Mouse (Mus musculus): Measurements from ENCODE around the gene Pbx1. TPM values are rescaled to one million over a fixed set of nuclear protein-coding genes. Genes with fewer than 3 reads are reported as not detected.

Pbx1 gene
- polyA plus RNA-seq, 1 experiment from 2014 or later: 82.9 TPM

GRCm38 (mm10) chr1:168363053-168363452, 69.0 kb downstream of the Pbx1 start:
- H3K4me1 ChIP-seq (replicated peaks; ENCODE audit: control insufficient read depth, insufficient read depth, low read length): peaks cover 48% of the 10 kb centered on the region
- H3K27me3 ChIP-seq (replicated peaks; ENCODE audit: control insufficient read depth, insufficient read depth, low read length): no peaks in the 10 kb centered on the region
- WGBS: 70% methylated on average over 11 of the region's 11 CpGs
- no peak overlapping the region for H3K4me3 ChIP-seq (replicated peaks; ENCODE audit: low read length)
- H3K27ac ChIP-seq (ENCODE audit: low read length): peak overlapping the region; percentile 16
- no peaks in the 10 kb centered on the region for H3K36me3 ChIP-seq (ENCODE audit: control insufficient read depth, insufficient read depth)
- H3K9me3 ChIP-seq (ENCODE audit: control insufficient read depth, low read length): no peaks in the 10 kb centered on the region
- no peak overlapping the region for H3K9ac ChIP-seq (replicated peaks; ENCODE audit: low read depth, low read length)
- no peak overlapping the region for H3K4me2 ChIP-seq (ENCODE audit: low read length)
- no peak for ATAC-seq

- H3K4me1 ChIP-seq (replicated peaks; ENCODE audit: control insufficient read depth, insufficient read depth, low read length): peaks cover 52% of the 10 kb centered on the region
- 41% methylated on average over 10 of the region's 10 CpGs for WGBS
- H3K4me3 ChIP-seq (replicated peaks; ENCODE audit: low read length): no peak overlapping the region
- H3K27me3 ChIP-seq (replicated peaks; ENCODE audit: control insufficient read depth, insufficient read depth, low read length): no peaks in the 10 kb centered on the region
- H3K9ac ChIP-seq (replicated peaks; ENCODE audit: low read depth, low read length): no peak overlapping the region
- H3K4me2 ChIP-seq (ENCODE audit: low read length): no peak overlapping the region
- H3K27ac ChIP-seq (ENCODE audit: low read length): peak overlapping the region; percentile 16; the same call in 1 of the 2 replicates
- no peaks in the 10 kb centered on the region for H3K36me3 ChIP-seq (ENCODE audit: control insufficient read depth, insufficient read depth)
- ATAC-seq: no peak
- no peaks in the 10 kb centered on the region for H3K9me3 ChIP-seq (ENCODE audit: control insufficient read depth, low read length)
Observed at GRCm38 (mm10) chr1:168362464-168362863, 69.6 kb downstream of the Pbx1 start.

- no peaks in the 10 kb centered on the region for H3K36me3 ChIP-seq (ENCODE audit: control insufficient read depth, insufficient read depth)
- H3K4me1 ChIP-seq (replicated peaks; ENCODE audit: control insufficient read depth, insufficient read depth, low read length): peaks cover 63% of the 10 kb centered on the region
- 3% methylated on average over 26 of the region's 26 CpGs for WGBS
- no peaks in the 10 kb centered on the region for H3K9me3 ChIP-seq (ENCODE audit: control insufficient read depth, low read length)
- H3K4me3 ChIP-seq (replicated peaks; ENCODE audit: low read length): peak overlapping the region; percentile 7
- H3K4me2 ChIP-seq (ENCODE audit: low read length): peak overlapping the region; percentile 37
- peak overlapping the region; percentile 66 for H3K27ac ChIP-seq (ENCODE audit: low read length)
- H3K9ac ChIP-seq (replicated peaks; ENCODE audit: low read depth, low read length): peak overlapping the region; percentile 24; the same call in 1 of the 2 replicates
- H3K27me3 ChIP-seq (replicated peaks; ENCODE audit: control insufficient read depth, insufficient read depth, low read length): no peaks in the 10 kb centered on the region
- ATAC-seq: peak; percentile 68
Observed at GRCm38 (mm10) chr1:168357680-168358611, 74.1 kb downstream of the Pbx1 start.

- 2% methylated on average over 14 of the region's 14 CpGs for WGBS
- peaks cover 55% of the 10 kb centered on the region for H3K4me1 ChIP-seq (replicated peaks; ENCODE audit: control insufficient read depth, insufficient read depth, low read length)
- peak; percentile 59 for ATAC-seq
Observed at GRCm38 (mm10) chr1:168356970-168357441, 75.1 kb downstream of the Pbx1 start.

GRCm38 (mm10) chr1:168355985-168356556, 76.0 kb downstream of the Pbx1 start:
- WGBS: 20% methylated on average over 10 of the region's 10 CpGs
- ATAC-seq: no peak
- Histone ChIP-seq H3K27ac (ENCODE audit: low read length) (peak overlapping the region; percentile 3; the same call in 1 of the 2 replicates), H3K9ac (replicated peaks; ENCODE audit: low read depth, low read length) (no peak overlapping the region), H3K4me1 (replicated peaks; ENCODE audit: control insufficient read depth, insufficient read depth, low read length) (peaks cover 55% of the 10 kb centered on the region), H3K36me3 (ENCODE audit: control insufficient read depth, insufficient read depth) (no peaks in the 10 kb centered on the region), H3K9me3 (ENCODE audit: control insufficient read depth, low read length) (no peaks in the 10 kb centered on the region), H3K4me3 (replicated peaks; ENCODE audit: low read length) (no peak overlapping the region), H3K27me3 (replicated peaks; ENCODE audit: control insufficient read depth, insufficient read depth, low read length) (no peaks in the 10 kb centered on the region), H3K4me2 (ENCODE audit: low read length) (no peak overlapping the region)

More at GRCm38 (mm10) chr1:168356970-168357441, 75.1 kb downstream of the Pbx1 start:
- Histone ChIP-seq H3K27me3 (replicated peaks; ENCODE audit: control insufficient read depth, insufficient read depth, low read length) (no peaks in the 10 kb centered on the region), H3K9me3 (ENCODE audit: control insufficient read depth, low read length) (no peaks in the 10 kb centered on the region), H3K36me3 (ENCODE audit: control insufficient read depth, insufficient read depth) (no peaks in the 10 kb centered on the region), H3K4me3 (replicated peaks; ENCODE audit: low read length) (peak overlapping the region; percentile 27), H3K4me2 (ENCODE audit: low read length) (peak overlapping the region; percentile 37), H3K27ac (ENCODE audit: low read length) (peak overlapping the region; percentile 70), H3K9ac (replicated peaks; ENCODE audit: low read depth, low read length) (peak overlapping the region; percentile 27)

- Histone ChIP-seq H3K27ac (ENCODE audit: low read length) (no peak overlapping the region), H3K27me3 (replicated peaks; ENCODE audit: control insufficient read depth, insufficient read depth, low read length) (no peaks in the 10 kb centered on the region), H3K4me3 (replicated peaks; ENCODE audit: low read length) (no peak overlapping the region), H3K9me3 (ENCODE audit: control insufficient read depth, low read length) (no peaks in the 10 kb centered on the region), H3K4me1 (replicated peaks; ENCODE audit: control insufficient read depth, insufficient read depth, low read length) (peaks cover 63% of the 10 kb centered on the region), H3K36me3 (ENCODE audit: control insufficient read depth, insufficient read depth) (no peaks in the 10 kb centered on the region), H3K9ac (replicated peaks; ENCODE audit: low read depth, low read length) (no peak overlapping the region), H3K4me2 (ENCODE audit: low read length) (no peak overlapping the region)
- WGBS: 16% methylated on average over 4 of the region's 4 CpGs
- no peak for ATAC-seq
Observed at GRCm38 (mm10) chr1:168354934-168355333, 77.1 kb downstream of the Pbx1 start.

- H3K4me3 ChIP-seq (replicated peaks; ENCODE audit: low read length): no peak overlapping the region
- H3K4me2 ChIP-seq (ENCODE audit: low read length): no peak overlapping the region
- no peaks in the 10 kb centered on the region for H3K9me3 ChIP-seq (ENCODE audit: control insufficient read depth, low read length)
- H3K36me3 ChIP-seq (ENCODE audit: control insufficient read depth, insufficient read depth): no peaks in the 10 kb centered on the region
- WGBS: 53% methylated on average over 8 of the region's 8 CpGs
- H3K4me1 ChIP-seq (replicated peaks; ENCODE audit: control insufficient read depth, insufficient read depth, low read length): peaks cover 59% of the 10 kb centered on the region
- 0 out of 2 replicates have a peak overlapping the region, but pooled peaks have one; percentile 23 for H3K27ac ChIP-seq (ENCODE audit: low read length)
- no peak overlapping the region for H3K9ac ChIP-seq (replicated peaks; ENCODE audit: low read depth, low read length)
- no peaks in the 10 kb centered on the region for H3K27me3 ChIP-seq (replicated peaks; ENCODE audit: control insufficient read depth, insufficient read depth, low read length)
- ATAC-seq: 0 out of 2 replicates have a peak, but pooled peaks have one; percentile 6
Observed at GRCm38 (mm10) chr1:168348036-168348784, 83.9 kb downstream of the Pbx1 start.

- Histone ChIP-seq H3K27me3 (replicated peaks; ENCODE audit: control insufficient read depth, insufficient read depth, low read length) (no peaks in the 10 kb centered on the region), H3K36me3 (ENCODE audit: control insufficient read depth, insufficient read depth) (no peaks in the 10 kb centered on the region), H3K4me2 (ENCODE audit: low read length) (no peak overlapping the region), H3K4me1 (replicated peaks; ENCODE audit: control insufficient read depth, insufficient read depth, low read length) (peaks cover 69% of the 10 kb centered on the region), H3K27ac (ENCODE audit: low read length) (no peak overlapping the region), H3K9me3 (ENCODE audit: control insufficient read depth, low read length) (no peaks in the 10 kb centered on the region), H3K9ac (replicated peaks; ENCODE audit: low read depth, low read length) (no peak overlapping the region), H3K4me3 (replicated peaks; ENCODE audit: low read length) (no peak overlapping the region)
- no peak for ATAC-seq
- 67% methylated on average over 8 of the region's 8 CpGs for whole genome bisulfite sequencing
Observed at GRCm38 (mm10) chr1:168344918-168345317, 87.2 kb downstream of the Pbx1 start.

All from forebrain, embryonic 16.5 days (tissue).